Mouse (Mus musculus): ENCODE measurements at regions not wholly inside any gene's neighbourhood (a gene's known extent, or its start where the extent isn't known, plus 50 kb on each side); places are given as distances from the start of the nearest gene placed in this dataset.

DNA sequence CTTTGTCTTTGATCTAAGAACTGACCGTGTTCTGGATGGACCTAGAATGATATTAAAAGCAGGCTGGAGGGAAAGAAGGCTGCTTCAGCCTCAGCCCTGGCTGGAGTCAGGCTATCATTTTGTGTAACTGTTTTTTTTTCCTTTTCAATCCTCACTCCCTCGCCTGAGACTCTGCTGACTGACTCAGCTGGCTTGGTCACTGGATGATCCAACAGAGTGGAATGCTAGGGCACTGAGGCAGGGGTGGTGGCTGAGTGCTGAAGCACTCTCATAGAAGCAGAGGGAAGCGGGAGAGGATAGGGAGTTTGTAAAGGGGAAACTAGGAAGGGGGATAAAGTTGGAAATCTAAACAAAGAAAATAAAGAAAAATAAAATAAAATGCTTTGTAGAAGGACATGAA is 236.5 kb upstream of the Adamts5 start:
- no peaks in the 10 kb centered on the region for H3K9me3 ChIP-seq (replicated peaks)
- no peaks in the 10 kb centered on the region for H3K27me3 ChIP-seq (replicated peaks)
- WGBS (ENCODE audit: insufficient replicate concordance) = 60% methylated on average over 3 of the region's 3 CpGs
- H3K4me1 ChIP-seq = no peaks in the 10 kb centered on the region
- no peak overlapping the region for H3K27ac ChIP-seq
- H3K4me2 ChIP-seq = no peak overlapping the region
- no peak overlapping the region for H3K4me3 ChIP-seq
- ATAC-seq = no peak
- H3K36me3 ChIP-seq = no peaks in the 10 kb centered on the region
- H3K9ac ChIP-seq = no peak overlapping the region

DNA sequence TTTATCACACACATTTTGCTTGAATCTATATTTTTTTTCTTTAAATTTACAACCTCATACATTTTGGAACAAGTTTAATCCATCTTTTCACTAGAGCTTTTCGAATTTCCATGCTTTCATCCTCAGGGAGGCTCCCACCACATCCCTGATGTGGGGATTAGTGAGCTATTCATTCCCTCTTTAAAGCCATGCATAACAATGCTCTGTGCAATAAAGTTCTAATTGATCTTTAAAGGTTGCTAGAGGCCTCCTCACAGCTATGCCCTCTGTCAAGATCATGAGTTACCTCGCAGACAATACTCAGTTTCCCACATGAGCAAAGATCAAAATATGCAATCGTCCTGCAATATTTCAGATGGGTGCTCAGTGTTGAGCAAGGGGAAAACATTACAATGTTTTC is 234.5 kb upstream of the Adamts5 start:
- H3K9me3 ChIP-seq (replicated peaks) = no peaks in the 10 kb centered on the region
- H3K9ac ChIP-seq = no peak overlapping the region
- no peak for ATAC-seq
- H3K27ac ChIP-seq = no peak overlapping the region
- H3K36me3 ChIP-seq = no peaks in the 10 kb centered on the region
- 55% methylated on average over 3 of the region's 3 CpGs for WGBS (ENCODE audit: insufficient replicate concordance)
- H3K4me2 ChIP-seq = no peak overlapping the region
- no peaks in the 10 kb centered on the region for H3K27me3 ChIP-seq (replicated peaks)
- no peaks in the 10 kb centered on the region for H3K4me1 ChIP-seq
- H3K4me3 ChIP-seq = no peak overlapping the region

DNA sequence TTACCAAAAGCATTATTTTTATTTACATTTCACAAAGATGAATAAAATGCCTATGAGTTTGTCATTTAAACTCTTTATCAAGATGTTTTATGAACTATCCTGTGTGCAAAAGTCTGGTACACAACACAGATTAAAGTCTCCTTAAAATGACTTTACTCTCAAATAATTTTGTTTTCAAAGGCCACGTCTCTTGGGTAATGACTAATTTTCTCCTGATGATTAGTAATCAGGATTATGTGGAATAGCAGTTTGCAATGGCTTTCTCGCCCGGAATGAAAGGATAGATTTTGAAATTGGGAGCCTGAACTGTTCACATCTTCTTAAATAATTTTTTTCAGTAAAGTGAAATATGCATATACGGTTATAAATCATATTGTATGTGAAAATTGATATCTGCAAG is 225.8 kb upstream of the Adamts5 start:
- ATAC-seq = no peak
- Histone ChIP-seq H3K27me3 (replicated peaks) (no peaks in the 10 kb centered on the region), H3K4me1 (no peaks in the 10 kb centered on the region), H3K9me3 (replicated peaks) (no peaks in the 10 kb centered on the region), H3K4me2 (no peak overlapping the region), H3K9ac (no peak overlapping the region), H3K36me3 (no peaks in the 10 kb centered on the region), H3K4me3 (no peak overlapping the region), H3K27ac (no peak overlapping the region)
- WGBS (ENCODE audit: insufficient replicate concordance) = 68% methylated on average over 4 of the region's 4 CpGs

DNA sequence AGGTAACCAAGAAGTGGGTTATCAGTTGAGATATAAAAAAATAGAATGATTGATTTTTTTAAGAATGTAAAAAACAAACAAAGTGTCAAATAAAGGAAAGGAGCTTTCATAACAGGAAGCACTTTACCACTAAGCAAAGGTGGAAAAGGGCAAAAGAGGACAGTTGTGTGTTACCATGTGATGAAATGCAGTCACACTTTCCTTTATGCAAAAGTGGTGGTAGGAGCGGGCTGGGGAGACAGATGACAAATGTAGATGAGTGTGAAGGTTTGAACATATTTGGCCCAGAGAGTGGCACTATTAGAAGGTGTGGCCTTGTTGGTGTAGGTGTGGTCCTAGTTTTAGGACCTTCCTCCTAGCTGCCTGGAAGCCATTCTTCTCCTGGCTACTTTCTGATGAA is 222.6 kb upstream of the Adamts5 start:
- Histone ChIP-seq H3K36me3 (no peaks in the 10 kb centered on the region), H3K4me2 (no peak overlapping the region), H3K27ac (no peak overlapping the region), H3K4me1 (no peaks in the 10 kb centered on the region), H3K27me3 (replicated peaks) (no peaks in the 10 kb centered on the region), H3K9ac (no peak overlapping the region), H3K4me3 (no peak overlapping the region), H3K9me3 (replicated peaks) (no peaks in the 10 kb centered on the region)
- WGBS (ENCODE audit: insufficient replicate concordance) = 67% methylated on average over 1 of the region's 1 CpGs
- ATAC-seq = no peak

DNA sequence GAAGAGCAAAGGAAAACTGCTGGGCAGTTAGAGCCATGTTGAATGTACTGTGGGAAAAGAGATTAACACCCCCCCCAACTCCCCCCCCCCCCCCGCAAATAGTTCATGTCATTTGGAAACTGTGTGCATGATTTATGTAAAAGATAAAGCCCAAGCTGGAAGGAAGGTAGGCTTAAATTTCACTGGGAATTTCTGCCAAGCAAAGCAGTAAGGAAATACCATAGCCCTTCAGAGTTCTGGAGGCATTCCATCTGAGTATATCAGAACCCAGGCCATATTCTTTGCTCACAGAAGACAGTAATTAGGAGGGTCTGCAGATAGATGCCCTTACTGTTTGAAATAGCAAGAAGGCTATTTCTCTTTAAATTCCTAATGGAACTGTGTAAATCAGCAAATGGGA is 221.3 kb upstream of the Adamts5 start:
- ATAC-seq = no peak
- no peak overlapping the region for H3K9ac ChIP-seq
- H3K4me3 ChIP-seq = no peak overlapping the region
- H3K27ac ChIP-seq = no peak overlapping the region
- no peaks in the 10 kb centered on the region for H3K9me3 ChIP-seq (replicated peaks)
- H3K4me2 ChIP-seq = no peak overlapping the region
- 80% methylated on average over 1 of the region's 1 CpGs for WGBS (ENCODE audit: insufficient replicate concordance)
- no peaks in the 10 kb centered on the region for H3K27me3 ChIP-seq (replicated peaks)
- no peaks in the 10 kb centered on the region for H3K4me1 ChIP-seq
- H3K36me3 ChIP-seq = no peaks in the 10 kb centered on the region

DNA sequence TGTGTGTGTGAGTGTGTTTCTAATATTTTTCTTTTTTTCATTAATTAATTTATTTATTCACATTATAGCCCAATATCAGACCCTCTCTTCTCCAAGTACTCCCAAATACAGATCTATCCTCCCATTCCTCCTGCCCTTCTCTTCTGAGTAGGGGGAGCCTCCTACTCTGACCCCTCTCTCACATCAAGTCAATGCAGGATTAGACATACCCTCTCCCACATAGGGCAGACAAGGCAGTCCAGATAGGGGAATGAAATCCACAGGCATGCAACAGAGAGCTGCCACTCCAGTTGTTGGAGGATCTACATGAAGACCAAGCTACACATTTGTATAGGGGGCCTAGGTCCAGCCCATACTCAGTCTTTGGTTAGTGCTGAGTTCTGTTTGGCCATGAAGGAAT is 216.3 kb upstream of the Adamts5 start:
- Histone ChIP-seq H3K4me2 (no peak overlapping the region), H3K27ac (no peak overlapping the region), H3K4me3 (no peak overlapping the region), H3K9ac (no peak overlapping the region), H3K36me3 (no peaks in the 10 kb centered on the region), H3K27me3 (replicated peaks) (no peaks in the 10 kb centered on the region), H3K9me3 (replicated peaks) (no peaks in the 10 kb centered on the region), H3K4me1 (no peaks in the 10 kb centered on the region)
- ATAC-seq = no peak

DNA sequence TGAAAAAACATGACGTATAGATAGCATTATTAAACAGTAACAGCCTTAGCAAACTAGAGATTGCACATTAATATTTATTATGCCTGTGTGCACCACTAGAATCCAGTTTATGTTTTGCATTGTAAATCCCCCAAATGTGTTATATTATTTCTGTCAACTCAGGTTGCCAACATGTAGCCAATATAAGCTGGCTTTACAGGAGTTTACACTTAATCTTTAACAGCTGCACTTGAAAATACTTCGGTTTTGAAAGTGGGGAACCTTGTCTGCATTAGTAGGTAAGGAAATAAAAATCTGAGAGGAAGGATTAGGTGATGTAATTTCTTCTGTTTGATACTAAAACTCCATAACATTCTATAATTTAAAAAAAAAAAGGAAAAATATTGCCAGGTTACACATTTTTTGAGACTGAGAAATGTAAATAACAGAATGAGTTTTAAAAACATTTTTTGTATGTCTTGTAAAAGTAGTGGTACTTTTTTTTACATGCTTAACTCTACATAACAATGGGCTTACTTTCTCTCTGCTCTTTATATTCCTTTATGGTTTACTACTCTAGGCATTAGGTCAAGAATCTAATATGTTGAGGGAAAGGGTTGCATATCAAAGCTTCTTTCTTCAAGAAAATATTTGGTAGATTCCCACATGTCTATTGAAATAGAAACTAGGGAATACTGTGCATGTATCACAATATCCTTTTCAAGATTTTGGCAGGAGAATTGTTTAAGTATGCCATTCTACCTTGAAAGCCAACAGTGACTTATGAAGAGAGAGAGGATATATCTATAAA is 214.2 kb upstream of the Adamts5 start:
- WGBS (ENCODE audit: insufficient replicate concordance) = 57% methylated on average over 2 of the region's 2 CpGs
- no peak for ATAC-seq
- Histone ChIP-seq H3K4me3 (no peak overlapping the region), H3K4me2 (no peak overlapping the region), H3K4me1 (no peaks in the 10 kb centered on the region), H3K9ac (no peak overlapping the region), H3K27me3 (replicated peaks) (no peaks in the 10 kb centered on the region), H3K9me3 (replicated peaks) (no peaks in the 10 kb centered on the region), H3K36me3 (no peaks in the 10 kb centered on the region), H3K27ac (no peak overlapping the region)

DNA sequence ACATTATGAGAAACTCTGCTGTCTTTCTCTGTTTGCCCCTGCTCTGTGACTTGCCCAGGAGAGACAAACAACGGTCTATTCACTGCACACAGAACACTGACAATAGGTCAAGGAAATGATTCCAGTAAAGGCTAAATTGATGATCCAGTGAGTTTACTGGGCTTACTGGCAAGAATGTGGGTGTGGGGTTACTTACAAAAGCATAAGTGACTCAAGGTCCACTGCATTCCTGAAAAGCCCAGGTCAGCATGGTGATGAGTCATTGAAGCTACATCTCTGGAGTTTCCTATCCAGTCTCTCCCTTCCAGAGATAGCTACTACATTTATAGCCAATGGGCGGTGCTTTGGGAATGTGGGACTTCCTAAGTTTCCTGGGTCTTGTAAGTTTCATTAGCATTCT is 192.8 kb upstream of the Adamts5 start:
- WGBS (ENCODE audit: insufficient replicate concordance) = 68% methylated on average over 2 of the region's 2 CpGs
- H3K4me2 ChIP-seq = no peak overlapping the region
- no peak overlapping the region for H3K9ac ChIP-seq

DNA sequence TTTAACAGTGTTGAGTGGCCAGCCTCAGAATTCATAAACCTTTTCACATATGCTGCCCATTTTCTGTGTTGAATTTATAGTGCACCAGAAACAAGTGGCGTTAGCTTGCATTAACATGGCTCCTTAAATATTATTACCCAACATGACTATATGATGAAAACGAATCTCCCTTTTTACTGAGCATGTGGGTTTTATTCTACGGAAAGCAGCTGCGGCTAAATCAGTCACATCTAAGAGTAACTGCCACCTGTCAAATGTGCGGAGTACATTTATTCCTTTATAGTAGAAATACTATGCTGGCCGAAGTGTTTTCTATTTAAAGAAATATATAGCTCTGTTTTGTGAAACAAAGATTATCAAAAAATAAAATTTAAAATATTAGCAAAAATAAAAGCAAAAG is 188.5 kb upstream of the Adamts5 start:
- 79% methylated on average over 6 of the region's 6 CpGs for WGBS (ENCODE audit: insufficient replicate concordance)
- Histone ChIP-seq H3K4me3 (no peak overlapping the region), H3K27me3 (replicated peaks) (no peaks in the 10 kb centered on the region), H3K9me3 (replicated peaks) (no peaks in the 10 kb centered on the region), H3K9ac (no peak overlapping the region), H3K4me2 (no peak overlapping the region), H3K27ac (no peak overlapping the region), H3K36me3 (no peaks in the 10 kb centered on the region), H3K4me1 (no peaks in the 10 kb centered on the region)
- ATAC-seq = no peak

More for the DNA sequence above, 192.8 kb upstream of the Adamts5 start:
- no peaks in the 10 kb centered on the region for H3K36me3 ChIP-seq
- H3K9me3 ChIP-seq (replicated peaks) = no peaks in the 10 kb centered on the region
- ATAC-seq = no peak
- H3K27ac ChIP-seq = no peak overlapping the region
- H3K4me3 ChIP-seq = no peak overlapping the region
- H3K4me1 ChIP-seq = no peaks in the 10 kb centered on the region
- no peaks in the 10 kb centered on the region for H3K27me3 ChIP-seq (replicated peaks)

DNA sequence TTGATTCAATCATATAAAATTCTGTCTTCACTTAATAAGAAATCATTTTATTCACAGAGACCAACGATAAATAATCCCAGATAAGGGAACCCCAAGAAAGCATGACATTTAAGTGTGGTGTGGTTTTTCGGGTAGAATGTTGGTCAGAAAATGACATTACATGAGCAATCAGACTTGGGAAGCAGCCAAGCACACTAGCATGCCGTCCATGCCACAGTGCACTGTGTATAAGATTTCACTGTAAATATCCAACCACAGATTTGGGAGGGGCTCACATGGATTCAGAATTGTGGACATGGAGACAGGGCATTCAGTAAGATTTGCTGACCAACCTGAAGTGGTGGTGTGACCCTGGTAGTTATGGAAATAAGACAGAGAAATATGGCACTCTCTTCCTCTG is 185.8 kb upstream of the Adamts5 start:
- no peak for ATAC-seq
- WGBS (ENCODE audit: insufficient replicate concordance) = 63% methylated on average over 3 of the region's 3 CpGs
- Histone ChIP-seq H3K36me3 (no peaks in the 10 kb centered on the region), H3K4me3 (no peak overlapping the region), H3K27me3 (replicated peaks) (no peaks in the 10 kb centered on the region), H3K4me1 (no peaks in the 10 kb centered on the region), H3K9me3 (replicated peaks) (no peaks in the 10 kb centered on the region), H3K9ac (no peak overlapping the region), H3K27ac (no peak overlapping the region), H3K4me2 (no peak overlapping the region)

DNA sequence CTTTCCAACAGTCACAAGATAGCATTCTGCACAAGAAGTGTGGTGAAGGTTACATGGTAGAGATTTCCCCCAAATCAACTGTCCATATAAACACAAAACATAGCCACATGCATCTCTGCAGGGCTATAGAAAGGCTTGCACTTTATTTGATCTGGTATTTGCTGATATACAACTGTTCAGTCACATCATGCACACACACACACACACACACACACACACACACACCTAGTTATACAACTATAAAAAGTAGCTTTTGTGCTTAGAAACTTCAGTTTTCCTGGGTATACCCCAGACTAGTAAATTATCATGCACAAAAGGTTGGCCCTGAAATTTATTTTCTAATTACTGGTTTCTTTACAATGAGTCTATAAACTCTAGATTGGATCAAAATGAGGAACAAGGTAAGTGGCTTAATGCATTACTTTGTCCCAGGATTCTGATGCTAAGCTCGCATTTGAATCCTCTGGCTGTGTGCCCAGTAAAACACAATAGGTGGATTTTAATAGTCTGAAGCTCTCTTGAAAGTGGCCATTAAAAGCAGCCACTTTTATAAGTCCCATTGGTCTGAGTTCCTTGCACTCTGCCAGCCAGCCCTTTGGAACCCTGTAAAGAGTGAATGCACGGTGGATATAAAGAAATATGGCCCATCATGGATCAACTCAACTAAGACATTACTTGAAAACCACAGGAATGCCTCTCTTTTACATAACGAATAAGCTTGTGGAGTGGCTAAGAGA is 166.2 kb upstream of the Adamts5 start:
- no peaks in the 10 kb centered on the region for H3K36me3 ChIP-seq
- WGBS (ENCODE audit: insufficient replicate concordance) = 53% methylated on average over 3 of the region's 3 CpGs
- H3K4me1 ChIP-seq = no peaks in the 10 kb centered on the region
- H3K9me3 ChIP-seq (replicated peaks) = no peaks in the 10 kb centered on the region
- no peak overlapping the region for H3K9ac ChIP-seq
- H3K27me3 ChIP-seq (replicated peaks) = no peaks in the 10 kb centered on the region
- no peak overlapping the region for H3K4me3 ChIP-seq
- no peak overlapping the region for H3K4me2 ChIP-seq
- no peak overlapping the region for H3K27ac ChIP-seq
- no peak for ATAC-seq

DNA sequence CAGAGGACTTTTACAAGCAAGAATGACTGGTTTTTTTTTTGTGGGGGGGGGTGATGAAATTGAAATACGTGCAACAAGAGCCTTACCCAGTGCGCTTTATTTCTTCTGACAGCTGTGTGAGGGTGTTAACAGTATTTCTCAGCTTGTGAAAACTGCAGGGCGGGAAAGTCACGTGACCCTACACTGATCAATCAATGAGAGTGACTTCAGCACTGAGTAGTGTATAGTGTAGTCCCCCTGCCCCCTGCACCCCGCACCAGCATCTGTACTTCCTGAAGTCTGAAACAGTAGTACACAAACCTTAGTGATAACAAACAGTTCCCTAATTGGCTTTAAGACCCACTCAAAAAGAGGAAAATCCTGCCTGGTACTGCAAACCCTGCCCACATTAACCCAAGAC is 158.5 kb upstream of the Adamts5 start:
- Histone ChIP-seq H3K4me1 (no peaks in the 10 kb centered on the region), H3K9ac (no peak overlapping the region), H3K9me3 (replicated peaks) (no peaks in the 10 kb centered on the region), H3K27me3 (replicated peaks) (no peaks in the 10 kb centered on the region), H3K4me3 (no peak overlapping the region), H3K27ac (no peak overlapping the region), H3K36me3 (no peaks in the 10 kb centered on the region), H3K4me2 (no peak overlapping the region)
- no peak for ATAC-seq
- 52% methylated on average over 5 of the region's 5 CpGs for WGBS (ENCODE audit: insufficient replicate concordance)

DNA sequence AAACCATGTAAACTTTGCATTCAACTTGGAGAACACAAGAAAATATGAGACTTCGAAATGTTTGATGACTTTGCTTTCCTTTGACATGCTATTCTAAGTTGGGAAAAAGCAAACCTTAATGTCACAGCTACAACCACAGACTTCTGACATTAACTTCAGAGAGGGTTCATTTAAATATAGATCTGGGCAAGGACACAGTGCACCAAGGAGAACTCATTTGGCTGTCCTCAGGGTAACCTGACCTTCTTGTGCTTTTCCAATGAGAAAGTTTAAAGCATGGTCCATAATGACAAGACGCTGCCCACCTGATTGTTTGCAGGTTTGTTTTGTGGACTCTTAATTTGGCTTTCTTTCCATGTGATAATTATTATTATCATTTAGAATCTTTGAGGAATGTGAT is 143.1 kb upstream of the Adamts5 start:
- Histone ChIP-seq H3K27me3 (replicated peaks) (no peaks in the 10 kb centered on the region), H3K4me1 (no peaks in the 10 kb centered on the region), H3K36me3 (no peaks in the 10 kb centered on the region), H3K9me3 (replicated peaks) (no peaks in the 10 kb centered on the region), H3K27ac (no peak overlapping the region), H3K9ac (no peak overlapping the region), H3K4me3 (no peak overlapping the region), H3K4me2 (no peak overlapping the region)
- 60% methylated on average over 2 of the region's 2 CpGs for WGBS (ENCODE audit: insufficient replicate concordance)
- no peak for ATAC-seq

Measured in liver, embryonic 12.5 days (tissue).